Mouse (Mus musculus) stomach, adult 2 months (tissue): ENCODE data around the gene Cplx2. TPM values are rescaled to one million over a fixed set of nuclear protein-coding genes. Genes with fewer than 3 reads are reported as not detected.

Source experiments
- polyA plus RNA-seq: library from polyadenylated mRNA; depleted of rRNA; stranded (reverse); fragments of >200 nt; gene quantifications from 2 replicates; pipeline ENCODE4 v1.2.3, GENCODE M21; 2012; rRNA removed

Gene Cplx2
- 2.7 and 4.0 TPM in 2 replicates for polyA plus RNA-seq

GRCm38 (mm10) chr13:54371049-54371386 is at the start of gene Cplx2:
TSS of gene Cplx2 (plus strand) at chr13:54371349.

Other genes with a start within 250 kb of the Cplx2 start
- gene Hrh2, start 179.2 kb upstream of the Cplx2 start, polyA plus RNA-seq = 4.7 and 7.3 TPM in 2 replicates
- 8.9 and 16.7 TPM in 2 replicates for gene Thoc3, start 97.5 kb downstream of the Cplx2 start, polyA plus RNA-seq
- gene Simc1, start 132.4 kb downstream of the Cplx2 start, polyA plus RNA-seq = 3.4 and 5.5 TPM in 2 replicates
- gene 4833439L19Rik, start 194.1 kb downstream of the Cplx2 start, polyA plus RNA-seq = 45.2 and 45.4 TPM in 2 replicates
- gene Arl10, start 203.7 kb downstream of the Cplx2 start, polyA plus RNA-seq = 6.0 and 9.4 TPM in 2 replicates
- 1.2 and 1.5 TPM in 2 replicates for gene Nop16, start 218.7 kb downstream of the Cplx2 start, polyA plus RNA-seq
- gene Higd2a, start 218.9 kb downstream of the Cplx2 start, polyA plus RNA-seq = 103 and 105 TPM in 2 replicates
- gene Cltb, start 240.0 kb downstream of the Cplx2 start, polyA plus RNA-seq = 76.8 and 94.8 TPM in 2 replicates